Mouse (Mus musculus): ENCODE results near the gene Dgat2. TPM values are rescaled to one million over a fixed set of nuclear protein-coding genes. Genes with fewer than 3 reads are reported as not detected.

Gene Dgat2
- total RNA-seq, 2 experiments from 2014 or later = 4.2 to 5.3 TPM

GRCm38 (mm10) chr7:99107566-99107965, 75.0 kb downstream of the Dgat2 start:
- ATAC-seq (replicated peaks; ENCODE audit: low FRiP score, poor library complexity, severe bottlenecking) = no peak

GRCm38 (mm10) chr7:99106714-99107270, 75.7 kb downstream of the Dgat2 start:
- ATAC-seq (replicated peaks; ENCODE audit: low FRiP score, poor library complexity, severe bottlenecking) = no peak

Other genes with a start within 250 kb of the Dgat2 start
- gene Uvrag, start 41.6 kb downstream of the Dgat2 start, total RNA-seq (2015; ENCODE audit: low replicate concordance) = 8.4 and 8.5 TPM in 2 replicates
- gene Uvrag, start 41.6 kb downstream of the Dgat2 start, total RNA-seq (2017; ENCODE audit: low replicate concordance) = 6.6 and 9.3 TPM in 2 replicates
- gene Mogat2, start 55.9 kb upstream of the Dgat2 start, total RNA-seq (2015; ENCODE audit: low replicate concordance) = 1.7 and 8.2 TPM in 2 replicates
- gene Mogat2, start 55.9 kb upstream of the Dgat2 start, total RNA-seq (2017; ENCODE audit: low replicate concordance) = 3.0 and 3.6 TPM in 2 replicates
- gene Map6, start 84.7 kb upstream of the Dgat2 start, total RNA-seq (2015; ENCODE audit: low replicate concordance) = 0.19 TPM in 1 of 2 replicates, not detected in the other
- gene Map6, start 84.7 kb upstream of the Dgat2 start, total RNA-seq (2017; ENCODE audit: low replicate concordance) = 0.34 TPM in 1 of 2 replicates, not detected in the other
- gene Serpinh1, start 170.5 kb upstream of the Dgat2 start, total RNA-seq (2015; ENCODE audit: low replicate concordance) = not detected in 2 replicates
- gene Serpinh1, start 170.5 kb upstream of the Dgat2 start, total RNA-seq (2017; ENCODE audit: low replicate concordance) = 0.09 and 2.4 TPM in 2 replicates
- not detected in 2 replicates for gene Gdpd5, start 198.7 kb upstream of the Dgat2 start, total RNA-seq (2015; ENCODE audit: low replicate concordance)
- gene Gdpd5, start 198.7 kb upstream of the Dgat2 start, total RNA-seq (2017; ENCODE audit: low replicate concordance) = 0.28 TPM in 1 of 2 replicates, not detected in the other